Mouse (Mus musculus): ENCODE results near the gene Rhbdd3.
"Not testable (repeated sequence)": the region's sequence is repeated elsewhere in the genome, so short reads cannot be mapped to it uniquely, and the experiment has no call there.

Gene Rhbdd3

GRCm38 (mm10) chr11:5065056-5065821 is 33.5 kb upstream of the Rhbdd3 start, which contains the start of gene Gas2l1:
TSS of gene Gas2l1 (minus strand) at chr11:5065327.
- peak; percentile 84 to 86 for DNase-seq (ENCODE audit: low spot score in 2 of 2)

- DNase-seq (ENCODE audit: low spot score in 2 of 2) = no peak
These were observed 31.7 kb upstream of the Rhbdd3 start for GRCm38 (mm10) chr11:5067063-5067462.

GRCm38 (mm10) chr11:5068126-5068971 is 30.4 kb upstream of the Rhbdd3 start:
- no peak for DNase-seq (ENCODE audit: low spot score in 2 of 2)

- DNase-seq (ENCODE audit: low spot score in 2 of 2) = no peak
These were observed 23.8 kb upstream of the Rhbdd3 start for GRCm38 (mm10) chr11:5074882-5075281.

- DNase-seq (ENCODE audit: low spot score in 2 of 2) = no peak
These were observed 23.0 kb upstream of the Rhbdd3 start for GRCm38 (mm10) chr11:5075760-5076159.

- not testable (repeated sequence) for DNase-seq (ENCODE audit: low spot score in 2 of 2)
These were observed 21.9 kb upstream of the Rhbdd3 start for GRCm38 (mm10) chr11:5076843-5077242.

GRCm38 (mm10) chr11:5089147-5089546 is 9.6 kb upstream of the Rhbdd3 start:
- DNase-seq (ENCODE audit: low spot score in 2 of 2) = no peak

GRCm38 (mm10) chr11:5091706-5092105 is 7.0 kb upstream of the Rhbdd3 start:
- DNase-seq (ENCODE audit: low spot score in 2 of 2) = no peak

- no peak for DNase-seq (ENCODE audit: low spot score in 2 of 2)
These were observed 2.8 kb upstream of the Rhbdd3 start for GRCm38 (mm10) chr11:5095877-5096276.

GRCm38 (mm10) chr11:5096480-5097020 is 2.2 kb upstream of the Rhbdd3 start:
- DNase-seq (ENCODE audit: low spot score in 2 of 2) = no peak

- DNase-seq (ENCODE audit: low spot score in 2 of 2) = peak; percentile 67 to 71
These were observed 541 bp upstream of the Rhbdd3 start for GRCm38 (mm10) chr11:5098035-5098735.

GRCm38 (mm10) chr11:5099576-5100183 is 954 bp downstream of the Rhbdd3 start:
- peak; percentile 77 to 79 for DNase-seq (ENCODE audit: low spot score in 2 of 2)

GRCm38 (mm10) chr11:5100283-5100682 is 1.6 kb downstream of the Rhbdd3 start:
- DNase-seq (ENCODE audit: low spot score in 2 of 2) = no peak

- DNase-seq (ENCODE audit: low spot score in 2 of 2) = no peak
These were observed 2.1 kb downstream of the Rhbdd3 start for GRCm38 (mm10) chr11:5100801-5101200.

GRCm38 (mm10) chr11:5101641-5102040 is 2.9 kb downstream of the Rhbdd3 start:
- no peak for DNase-seq (ENCODE audit: low spot score in 2 of 2)

- no peak for DNase-seq (ENCODE audit: low spot score in 2 of 2)
These were observed 3.7 kb downstream of the Rhbdd3 start for GRCm38 (mm10) chr11:5102384-5102783.

GRCm38 (mm10) chr11:5103986-5104509 is 5.3 kb downstream of the Rhbdd3 start:
- no peak for DNase-seq (ENCODE audit: low spot score in 2 of 2)

GRCm38 (mm10) chr11:5109441-5109840 is 10.7 kb downstream of the Rhbdd3 start:
- no peak for DNase-seq (ENCODE audit: low spot score in 2 of 2)

GRCm38 (mm10) chr11:5113645-5114044 is 14.9 kb downstream of the Rhbdd3 start:
- DNase-seq (ENCODE audit: low spot score in 2 of 2) = no peak

GRCm38 (mm10) chr11:5114931-5115581 is 16.3 kb downstream of the Rhbdd3 start:
- peak; percentile 89 to 93 for DNase-seq (ENCODE audit: low spot score in 2 of 2)

- no peak for DNase-seq (ENCODE audit: low spot score in 2 of 2)
These were observed 27.0 kb downstream of the Rhbdd3 start for GRCm38 (mm10) chr11:5125713-5126112.

Data from frontal cortex, postnatal 36 days (tissue).